Comparison of ENCODE assay signal across 15 mouse cellular contexts in genomic region chr9:57900478-57900877, GRCm38 (mm10). TPM values are rescaled to one million over a fixed set of nuclear protein-coding genes. Genes with fewer than 3 reads are reported as not detected.
DNase-seq lines count a peak whose midpoint lies in the region; ATAC-seq and TF ChIP-seq lines count a peak whose summit lies in the region.
"Had no signal": no experiment of that assay in that cellular context is flagged by ENCODE, and none has a peak within 500 bp of the region (broad histone marks: within the 10 kb centered on the region; RNA-seq: fewer than 3 reads in every experiment).

No protein-coding gene starts in this region.

- no peak overlapping the region for H3K27ac ChIP-seq in heart, embryonic 14.5 days (replicated peaks in 1 of 2; ENCODE audit: control insufficient read depth in 1 of 2, insufficient read depth in 1 of 2, low read depth in 2 of 2, low read length in 2 of 2)
- peak overlapping the region; percentile 65; the same call in 1 of the 2 replicates for H3K27ac ChIP-seq in midbrain, embryonic 16.5 days (ENCODE audit: low read length)
- no peak overlapping the region for H3K27ac ChIP-seq in midbrain, postnatal 0 days (ENCODE audit: low read depth, low read length)
- H3K27ac ChIP-seq in forebrain, embryonic 14.5 days (ENCODE audit: low read depth, low read length): peak overlapping the region; percentile 81; the same call in 1 of the 2 replicates
- H3K27ac ChIP-seq: kidney, embryonic 15.5 days; limb, embryonic 13.5 days had no signal

- no peak for TF ChIP-seq CTCF in midbrain, postnatal 0 days (IDR thresholded peaks at IDR 0.05)

- H3K36me3 ChIP-seq in heart, embryonic 14.5 days (ENCODE audit: control insufficient read depth, insufficient read depth, low read length): no peaks in the 10 kb centered on the region
- no peaks in the 10 kb centered on the region for H3K36me3 ChIP-seq in midbrain, embryonic 16.5 days (ENCODE audit: control insufficient read depth, insufficient read depth, low read length)
- H3K36me3 ChIP-seq in midbrain, postnatal 0 days (ENCODE audit: insufficient read depth, low read length): no peaks in the 10 kb centered on the region
- no peaks in the 10 kb centered on the region for H3K36me3 ChIP-seq in forebrain, embryonic 14.5 days (ENCODE audit: control insufficient read depth, insufficient read depth, low read length)
- H3K36me3 ChIP-seq: kidney, embryonic 15.5 days; limb, embryonic 13.5 days had no signal

- H3K4me3 ChIP-seq in heart, embryonic 14.5 days (ENCODE audit: control insufficient read depth in 1 of 2, insufficient read depth in 1 of 2, low read depth in 1 of 2, low read length in 2 of 2): no peak overlapping the region
- H3K4me3 ChIP-seq in midbrain, embryonic 16.5 days (ENCODE audit: low read depth, low read length): no peak overlapping the region
- H3K4me3 ChIP-seq in midbrain, postnatal 0 days (ENCODE audit: low read depth, low read length): no peak overlapping the region
- no peak overlapping the region for H3K4me3 ChIP-seq in forebrain, embryonic 14.5 days (ENCODE audit: low read depth, low read length)
- H3K4me3 ChIP-seq: kidney, embryonic 15.5 days; limb, embryonic 13.5 days had no signal

- H3K27me3 ChIP-seq in heart, embryonic 14.5 days (ENCODE audit: control insufficient read depth, insufficient read depth, low read length): no peaks in the 10 kb centered on the region
- no peaks in the 10 kb centered on the region for H3K27me3 ChIP-seq in midbrain, embryonic 16.5 days (ENCODE audit: control insufficient read depth, insufficient read depth, low read depth, low read length)
- no peaks in the 10 kb centered on the region for H3K27me3 ChIP-seq in midbrain, postnatal 0 days (ENCODE audit: insufficient read depth, low read length)
- no peaks in the 10 kb centered on the region for H3K27me3 ChIP-seq in forebrain, embryonic 14.5 days (replicated peaks; ENCODE audit: control insufficient read depth, insufficient read depth, low read length)
- H3K27me3 ChIP-seq: kidney, embryonic 15.5 days; limb, embryonic 13.5 days had no signal

- H3K4me1 ChIP-seq in heart, embryonic 14.5 days (ENCODE audit: control insufficient read depth in 2 of 2, insufficient read depth in 2 of 2, low read length in 2 of 2): peaks cover 4 to 16% of the 10 kb centered on the region in 2 experiments; a peak in 3 of 4 replicates
- peaks cover 14% of the 10 kb centered on the region for H3K4me1 ChIP-seq in midbrain, embryonic 16.5 days (ENCODE audit: control insufficient read depth, insufficient read depth, low read length)
- no peaks in the 10 kb centered on the region for H3K4me1 ChIP-seq in midbrain, postnatal 0 days (ENCODE audit: insufficient read depth, low read length)
- H3K4me1 ChIP-seq in forebrain, embryonic 14.5 days (ENCODE audit: control insufficient read depth, insufficient read depth, low read length): peaks cover 20% of the 10 kb centered on the region

- no peak for ATAC-seq in heart, embryonic 14.5 days (ENCODE audit: insufficient number of reproducible peaks, insufficient read depth, low FRiP score, low read depth)
- no peak for ATAC-seq in midbrain, embryonic 16.5 days
- no peak for ATAC-seq in midbrain, postnatal 0 days (ENCODE audit: low FRiP score)
- no peak for ATAC-seq in forebrain, embryonic 14.5 days

- peak overlapping the region; percentile 55 for H3K4me2 ChIP-seq in heart, embryonic 14.5 days (ENCODE audit: low read length)
- H3K4me2 ChIP-seq in midbrain, embryonic 16.5 days (ENCODE audit: low read length): no peak overlapping the region
- H3K4me2 ChIP-seq in midbrain, postnatal 0 days (ENCODE audit: low read depth, low read length, poor library complexity, severe bottlenecking): no peak overlapping the region
- H3K4me2 ChIP-seq in forebrain, embryonic 14.5 days (ENCODE audit: low read length): peak overlapping the region; percentile 32; the same call in 1 of the 2 replicates
- H3K4me2 ChIP-seq: kidney, embryonic 15.5 days; limb, embryonic 13.5 days; lung, embryonic 14.5 days had no signal

- H3K9ac ChIP-seq in heart, embryonic 14.5 days (ENCODE audit: low read length): no peak overlapping the region; the same call in 1 of the 2 replicates
- H3K9ac ChIP-seq in midbrain, embryonic 16.5 days (ENCODE audit: low read depth, low read length): no peak overlapping the region
- H3K9ac ChIP-seq in midbrain, postnatal 0 days (replicated peaks; ENCODE audit: low read length, poor library complexity, severe bottlenecking): no peak overlapping the region
- no peak overlapping the region for H3K9ac ChIP-seq in forebrain, embryonic 14.5 days (ENCODE audit: low read length)
- H3K9ac ChIP-seq: kidney, embryonic 15.5 days; limb, embryonic 13.5 days; lung, embryonic 14.5 days had no signal

- WGBS in heart, embryonic 14.5 days: 24% methylated on average over 10 of the region's 10 CpGs
- 49% methylated on average over 10 of the region's 10 CpGs for WGBS in midbrain, embryonic 16.5 days
- WGBS in midbrain, postnatal 0 days: 53% methylated on average over 10 of the region's 10 CpGs
- WGBS in forebrain, embryonic 14.5 days: 51% methylated on average over 10 of the region's 10 CpGs

- no peaks in the 10 kb centered on the region for H3K9me3 ChIP-seq in heart, embryonic 14.5 days (ENCODE audit: control insufficient read depth, low read length)
- H3K9me3 ChIP-seq in midbrain, embryonic 16.5 days (replicated peaks; ENCODE audit: control insufficient read depth, low read length, poor library complexity, severe bottlenecking): no peaks in the 10 kb centered on the region
- no peaks in the 10 kb centered on the region for H3K9me3 ChIP-seq in midbrain, postnatal 0 days (ENCODE audit: low read length)
- no peaks in the 10 kb centered on the region for H3K9me3 ChIP-seq in forebrain, embryonic 14.5 days (replicated peaks; ENCODE audit: control insufficient read depth, low read length)
- H3K9me3 ChIP-seq: kidney, embryonic 15.5 days; limb, embryonic 13.5 days had no signal

- no peak for DNase-seq in heart, adult 18-20 months
- DNase-seq in midbrain, postnatal 0 days (ENCODE audit: low spot score): no peak
- DNase-seq in forebrain, embryonic 14.5 days (ENCODE audit: low spot score): no peak
- no peak for DNase-seq in yolk sac, embryonic 10.5 days (ENCODE audit: low spot score)
- DNase-seq in kidney, adult 18-20 months: no peak
- no peak for DNase-seq in left cerebral cortex, adult 11 months (ENCODE audit: low spot score)
- DNase-seq: adrenal gland, adult 2 months; gastrocnemius, postnatal 14 days; layer of hippocampus, adult 9-11 months; thymus, adult 2 months had no signal

RNA-seq across cellular contexts. Expression of gene Ubl7, which starts 10.3 kb away (rescaled TPM):
- 107 and 114 TPM in 2 replicates for polyA plus RNA-seq in heart, embryonic 14.5 days (2014; fragmentation: Nextera tagmentation; extraction: Ambion mirVana)
- total RNA-seq in heart, adult 18-20 months (2021): 10 to 100 TPM; 84.5 to 91.1 TPM
- 173 and 176 TPM in 2 replicates for polyA plus RNA-seq in midbrain, embryonic 16.5 days (2015; fragmentation: Nextera tagmentation; extraction: Ambion mirVana)
- 103 and 132 TPM in 2 replicates for total RNA-seq in midbrain, postnatal 0 days (2014; rRNA removed)
- 161 and 169 TPM in 2 replicates for polyA plus RNA-seq in midbrain, postnatal 0 days (2015; fragmentation: Nextera tagmentation; extraction: Ambion mirVana)
- polyA plus RNA-seq in forebrain, embryonic 14.5 days (2014; fragmentation: Nextera tagmentation; extraction: Ambion mirVana): 144 and 166 TPM in 2 replicates

RNA-seq across cellular contexts. Expression of gene Sema7a, which starts 39.4 kb away (rescaled TPM):
- 0.70 and 0.74 TPM in 2 replicates for polyA plus RNA-seq in heart, embryonic 14.5 days (2014; fragmentation: Nextera tagmentation; extraction: Ambion mirVana)
- total RNA-seq in heart, adult 18-20 months (2021): 10 to 100 TPM; 31.7 to 31.8 TPM
- polyA plus RNA-seq in midbrain, embryonic 16.5 days (2015; fragmentation: Nextera tagmentation; extraction: Ambion mirVana): 1.6 and 1.9 TPM in 2 replicates
- total RNA-seq in midbrain, postnatal 0 days (2014; rRNA removed): 42.3 and 49.5 TPM in 2 replicates
- 3.2 and 3.6 TPM in 2 replicates for polyA plus RNA-seq in midbrain, postnatal 0 days (2015; fragmentation: Nextera tagmentation; extraction: Ambion mirVana)
- polyA plus RNA-seq in forebrain, embryonic 14.5 days (2014; fragmentation: Nextera tagmentation; extraction: Ambion mirVana): 3.6 and 6.2 TPM in 2 replicates

Comparison
In these comparisons a context has a peak if more than half of its experiments do, and no peak if none do; other contexts are left out.
1. H3K27ac ChIP-seq: peak in midbrain, embryonic 16.5 days (single experiment) and forebrain, embryonic 14.5 days (single experiment); none in heart, embryonic 14.5 days (0 of 2) and midbrain, postnatal 0 days (single experiment).
2. H3K4me2 ChIP-seq: peak in heart, embryonic 14.5 days (single experiment) and forebrain, embryonic 14.5 days (single experiment); none in midbrain, embryonic 16.5 days (single experiment) and midbrain, postnatal 0 days (single experiment).